Mouse (Mus musculus): Measurements from ENCODE around the gene Pum1. TPM values are rescaled to one million over a fixed set of nuclear protein-coding genes. Genes with fewer than 3 reads are reported as not detected.
"Not testable (repeated sequence)": the region's sequence is repeated elsewhere in the genome, so short reads cannot be mapped to it uniquely, and the experiment has no call there.

The Pum1 gene
- polyA plus RNA-seq, 2 experiments: 69.5 to 83.8 TPM

DNA sequence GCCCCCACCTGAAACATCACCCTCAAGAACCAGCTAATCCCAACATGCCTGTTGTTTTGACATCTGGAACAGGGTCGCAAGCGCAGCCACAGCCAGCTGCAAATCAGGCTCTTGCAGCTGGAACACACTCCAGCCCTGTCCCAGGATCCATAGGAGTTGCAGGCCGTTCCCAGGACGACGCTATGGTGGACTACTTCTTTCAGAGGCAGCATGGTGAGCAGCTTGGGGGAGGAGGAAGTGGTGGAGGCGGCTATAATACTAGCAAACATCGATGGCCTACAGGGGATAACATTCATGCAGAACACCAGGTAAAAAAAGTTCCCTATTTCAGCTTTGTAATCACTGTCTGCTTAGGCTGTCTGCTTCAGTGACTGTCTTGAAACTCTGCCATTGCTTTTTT, 5.9 kb downstream of the Pum1 start:
- no peaks in the 10 kb centered on the region for H3K9me3 ChIP-seq (ENCODE audit: control insufficient read depth, low read length)
- H3K4me2 ChIP-seq (replicated peaks; ENCODE audit: low read depth, low read length, severe bottlenecking): no peak overlapping the region
- no peak for TF ChIP-seq POLR2A (IDR thresholded peaks at IDR 0.05; ENCODE audit: borderline replicate concordance, extremely low read depth, insufficient read depth, insufficient read length)
- no peaks in the 10 kb centered on the region for H3K27me3 ChIP-seq (ENCODE audit: control insufficient read depth, insufficient read depth, low read length)
- ATAC-seq (ENCODE audit: low FRiP score, low read depth) (no peak), DNase-seq (ENCODE audit: low spot score) (no peak)
- H3K36me3 ChIP-seq (ENCODE audit: control insufficient read depth, insufficient read depth, low read length): peaks cover 48% of the 10 kb centered on the region
- no peak overlapping the region for H3K27ac ChIP-seq (replicated peaks; ENCODE audit: low read depth, low read length)
- no peak overlapping the region for H3K4me3 ChIP-seq (replicated peaks; ENCODE audit: low read length)
- H3K4me1 ChIP-seq (ENCODE audit: control insufficient read depth, insufficient read depth, low read length): peaks cover 13% of the 10 kb centered on the region
- no peak overlapping the region for H3K9ac ChIP-seq (ENCODE audit: low read depth, low read length, severe bottlenecking)
- WGBS: 40% methylated on average over 7 of the region's 7 CpGs

DNA sequence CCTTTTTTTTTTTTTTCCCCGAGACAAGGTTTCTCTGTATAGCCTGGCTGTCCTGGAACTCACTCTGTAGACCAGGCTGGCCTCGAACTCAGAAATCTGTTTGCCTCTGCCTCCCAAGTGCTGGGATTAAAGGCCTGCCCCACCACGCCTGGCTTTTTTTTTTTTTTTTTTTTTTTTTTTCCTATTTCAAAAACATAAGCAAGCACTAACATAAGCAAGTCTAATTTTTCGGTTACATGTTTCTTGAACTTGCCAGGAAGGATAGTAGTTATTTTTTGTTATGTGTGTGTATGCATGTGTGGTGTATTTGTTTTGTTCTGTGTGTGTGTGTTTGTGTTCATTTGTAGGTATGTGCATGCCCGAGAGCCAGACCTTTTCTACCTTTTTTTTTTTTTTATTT, 6.9 kb downstream of the Pum1 start:
- not testable (repeated sequence) for ATAC-seq (ENCODE audit: low FRiP score, low read depth); H3K27me3 ChIP-seq (ENCODE audit: control insufficient read depth, insufficient read depth, low read length); H3K9ac ChIP-seq (ENCODE audit: low read depth, low read length, severe bottlenecking); H3K27ac ChIP-seq (replicated peaks; ENCODE audit: low read depth, low read length); DNase-seq (ENCODE audit: low spot score); H3K4me2 ChIP-seq (replicated peaks; ENCODE audit: low read depth, low read length, severe bottlenecking); H3K9me3 ChIP-seq (ENCODE audit: control insufficient read depth, low read length); H3K4me3 ChIP-seq (replicated peaks; ENCODE audit: low read length)
- H3K36me3 ChIP-seq (ENCODE audit: control insufficient read depth, insufficient read depth, low read length): peaks cover 58% of the 10 kb centered on the region
- peaks cover 13% of the 10 kb centered on the region for H3K4me1 ChIP-seq (ENCODE audit: control insufficient read depth, insufficient read depth, low read length)
- WGBS: 85% methylated on average over 5 of the region's 5 CpGs

DNA sequence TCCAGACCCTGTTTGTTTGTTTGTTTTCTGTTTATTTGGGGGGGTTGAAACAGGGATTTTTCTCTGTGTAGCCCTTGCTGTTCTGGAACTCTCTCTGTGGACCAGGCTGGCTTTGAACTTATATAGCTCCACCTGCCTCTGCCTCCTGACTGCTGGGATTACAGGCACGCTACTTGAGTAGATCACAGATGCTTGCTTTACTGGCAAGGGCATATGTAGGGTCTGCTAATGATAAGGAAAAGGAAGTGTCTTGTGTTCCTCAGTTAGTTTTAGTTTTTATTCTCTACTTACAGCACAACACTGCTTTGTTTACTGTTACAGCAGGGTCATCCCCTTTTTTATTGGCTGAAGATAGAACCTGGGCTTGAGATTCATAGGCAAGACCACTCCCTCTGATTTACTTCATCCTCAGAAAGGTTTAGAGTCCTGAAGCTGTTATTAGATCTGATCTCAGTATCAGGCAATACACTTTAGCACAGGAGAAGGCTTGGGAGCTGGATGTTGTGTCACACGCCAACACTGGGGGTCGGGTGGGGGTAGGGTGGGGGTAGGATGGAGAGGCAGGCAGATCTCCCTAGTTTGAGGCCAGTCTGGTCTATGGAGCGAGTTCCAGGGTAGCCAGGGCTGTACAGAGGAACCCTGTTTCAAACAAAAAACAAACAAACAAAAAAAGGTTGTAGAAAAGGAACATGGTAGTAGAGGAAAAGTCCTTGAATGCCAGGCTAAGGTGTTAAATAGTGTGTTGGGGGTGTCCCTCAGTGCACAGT, 8.1 kb downstream of the Pum1 start:
- Histone ChIP-seq H3K4me3 (replicated peaks; ENCODE audit: low read length) (no peak overlapping the region), H3K27me3 (ENCODE audit: control insufficient read depth, insufficient read depth, low read length) (no peaks in the 10 kb centered on the region), H3K36me3 (ENCODE audit: control insufficient read depth, insufficient read depth, low read length) (peaks cover 68% of the 10 kb centered on the region), H3K4me1 (ENCODE audit: control insufficient read depth, insufficient read depth, low read length) (peaks cover 11% of the 10 kb centered on the region), H3K9ac (ENCODE audit: low read depth, low read length, severe bottlenecking) (no peak overlapping the region), H3K9me3 (ENCODE audit: control insufficient read depth, low read length) (no peaks in the 10 kb centered on the region), H3K4me2 (replicated peaks; ENCODE audit: low read depth, low read length, severe bottlenecking) (no peak overlapping the region), H3K27ac (replicated peaks; ENCODE audit: low read depth, low read length) (no peak overlapping the region)
- WGBS: 93% methylated on average over 4 of the region's 4 CpGs
- ATAC-seq (ENCODE audit: low FRiP score, low read depth) (no peak), DNase-seq (ENCODE audit: low spot score) (no peak)
- no peak for TF ChIP-seq POLR2A (IDR thresholded peaks at IDR 0.05; ENCODE audit: borderline replicate concordance, extremely low read depth, insufficient read depth, insufficient read length)

DNA sequence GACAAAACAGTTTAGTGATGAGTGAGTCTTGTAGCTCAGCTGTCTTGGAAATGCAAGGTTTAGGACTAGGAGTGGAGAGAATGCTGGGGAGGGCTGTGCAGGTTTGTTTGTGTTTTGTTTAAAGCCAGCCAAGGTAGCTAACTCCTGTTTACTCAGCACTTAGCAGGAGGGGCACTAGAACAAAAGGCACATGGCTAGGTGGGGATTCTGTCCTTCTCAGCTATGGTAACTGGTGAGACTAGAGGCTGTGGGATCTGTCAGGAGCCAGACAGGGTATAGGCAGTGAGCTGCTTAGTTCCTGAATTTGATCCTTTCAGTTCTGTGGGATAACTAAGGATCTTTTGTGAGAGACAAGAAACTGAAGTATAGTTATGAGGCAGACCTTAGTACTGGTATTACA, 9.0 kb downstream of the Pum1 start:
- Histone ChIP-seq H3K27ac (replicated peaks; ENCODE audit: low read depth, low read length) (no peak overlapping the region), H3K4me2 (replicated peaks; ENCODE audit: low read depth, low read length, severe bottlenecking) (no peak overlapping the region), H3K9ac (ENCODE audit: low read depth, low read length, severe bottlenecking) (no peak overlapping the region), H3K4me3 (replicated peaks; ENCODE audit: low read length) (no peak overlapping the region), H3K4me1 (ENCODE audit: control insufficient read depth, insufficient read depth, low read length) (peaks cover 9% of the 10 kb centered on the region), H3K36me3 (ENCODE audit: control insufficient read depth, insufficient read depth, low read length) (peaks cover 71% of the 10 kb centered on the region), H3K27me3 (ENCODE audit: control insufficient read depth, insufficient read depth, low read length) (no peaks in the 10 kb centered on the region), H3K9me3 (ENCODE audit: control insufficient read depth, low read length) (no peaks in the 10 kb centered on the region)
- TF ChIP-seq POLR2A (IDR thresholded peaks at IDR 0.05; ENCODE audit: borderline replicate concordance, extremely low read depth, insufficient read depth, insufficient read length): no peak
- ATAC-seq (ENCODE audit: low FRiP score, low read depth) (no peak), DNase-seq (ENCODE audit: low spot score) (no peak)

GRCm38 (mm10) chr4:130676746-130677145, 13.6 kb downstream of the Pum1 start:
- Histone ChIP-seq H3K36me3 (ENCODE audit: control insufficient read depth, insufficient read depth, low read length) (peaks cover 73% of the 10 kb centered on the region), H3K9ac (ENCODE audit: low read depth, low read length, severe bottlenecking) (no peak overlapping the region), H3K27ac (replicated peaks; ENCODE audit: low read depth, low read length) (no peak overlapping the region), H3K4me2 (replicated peaks; ENCODE audit: low read depth, low read length, severe bottlenecking) (no peak overlapping the region), H3K4me1 (ENCODE audit: control insufficient read depth, insufficient read depth, low read length) (no peaks in the 10 kb centered on the region), H3K4me3 (replicated peaks; ENCODE audit: low read length) (no peak overlapping the region), H3K27me3 (ENCODE audit: control insufficient read depth, insufficient read depth, low read length) (no peaks in the 10 kb centered on the region), H3K9me3 (ENCODE audit: control insufficient read depth, low read length) (no peaks in the 10 kb centered on the region)
- WGBS: 91% methylated on average over 2 of the region's 2 CpGs
- ATAC-seq (ENCODE audit: low FRiP score, low read depth) (no peak), DNase-seq (ENCODE audit: low spot score) (no peak)
- TF ChIP-seq POLR2A (IDR thresholded peaks at IDR 0.05; ENCODE audit: borderline replicate concordance, extremely low read depth, insufficient read depth, insufficient read length): no peak
